Mouse (Mus musculus) brain, embryonic 14.5 days (tissue): ENCODE data around the gene March4. TPM values are rescaled to one million over a fixed set of nuclear protein-coding genes. Genes with fewer than 3 reads are reported as not detected.

Experiments used
- DNase-seq: peaks from one replicate; pipeline ENCODE4 v3.0.0-alpha.2; 2011; ENCODE audit warnings: low read depth
- CTCF ChIP-seq: fragments of 200-500 bp; IDR thresholded peaks from 2 replicates; pipeline ENCODE4 v1.5.1; 2012; ENCODE audit warnings: inconsistent platforms, mild to moderate bottlenecking, moderate library complexity, borderline replicate concordance; ENCODE audit not compliant: insufficient read depth, insufficient read length; ENCODE audit errors: extremely low read depth
- POLR2A ChIP-seq: fragments of 200-500 bp; IDR thresholded peaks from 2 replicates; pipeline ENCODE4 v1.6.1; 2012; ENCODE audit warnings: mild to moderate bottlenecking, inconsistent platforms, borderline replicate concordance; ENCODE audit not compliant: poor library complexity, insufficient read depth, insufficient read length, severe bottlenecking; ENCODE audit errors: extremely low read depth
- polyA plus RNA-seq: library from polyadenylated mRNA; depleted of rRNA; stranded (reverse); fragments of >200 nt; gene quantifications from 2 replicates; pipeline ENCODE4 v1.2.3, GENCODE M21; 2012

Gene March4
- polyA plus RNA-seq, 1 experiment = 17.0 TPM

- no peak for DNase-seq
- no peak for TF ChIP-seq CTCF
- TF ChIP-seq POLR2A = no peak
Measured at GRCm38 (mm10) chr1:72432579-72432978, 104.2 kb downstream of the March4 start.

- DNase-seq = no peak
- TF ChIP-seq POLR2A = no peak
- no peak for TF ChIP-seq CTCF
Measured at GRCm38 (mm10) chr1:72429107-72429807, 107.5 kb downstream of the March4 start.

GRCm38 (mm10) chr1:72428526-72428925, 108.2 kb downstream of the March4 start:
- no peak for DNase-seq
- TF ChIP-seq CTCF (no peak), POLR2A (no peak)

- TF ChIP-seq CTCF = no peak
- TF ChIP-seq POLR2A = no peak
- DNase-seq = no peak
Measured at GRCm38 (mm10) chr1:72426456-72426855, 110.3 kb downstream of the March4 start.

GRCm38 (mm10) chr1:72422121-72422520, 114.6 kb downstream of the March4 start:
- no peak for DNase-seq
- no peak for TF ChIP-seq POLR2A
- no peak for TF ChIP-seq CTCF

- DNase-seq = no peak
- no peak for TF ChIP-seq CTCF
- TF ChIP-seq POLR2A = no peak
Measured at GRCm38 (mm10) chr1:72420220-72420619, 116.5 kb downstream of the March4 start.

GRCm38 (mm10) chr1:72418744-72419655, 117.7 kb downstream of the March4 start:
- TF ChIP-seq CTCF (no peak), POLR2A (no peak)
- DNase-seq = peak; percentile 49

- peak; percentile 40 for DNase-seq
- TF ChIP-seq POLR2A = no peak
- no peak for TF ChIP-seq CTCF
Measured at GRCm38 (mm10) chr1:72414561-72415253, 122.0 kb downstream of the March4 start.

GRCm38 (mm10) chr1:72414133-72414532, 122.6 kb downstream of the March4 start:
- peak; percentile 74 for DNase-seq

GRCm38 (mm10) chr1:72413205-72413604, 123.5 kb downstream of the March4 start:
- TF ChIP-seq CTCF = no peak
- no peak for TF ChIP-seq POLR2A
- no peak for DNase-seq

More at GRCm38 (mm10) chr1:72414133-72414532, 122.6 kb downstream of the March4 start:
- TF ChIP-seq POLR2A (no peak), CTCF (no peak)

GRCm38 (mm10) chr1:72411108-72411507, 125.6 kb downstream of the March4 start:
- no peak for DNase-seq

GRCm38 (mm10) chr1:72409936-72410335, 126.8 kb downstream of the March4 start:
- peak; percentile 31 for DNase-seq
- TF ChIP-seq POLR2A (no peak), CTCF (no peak)

More at GRCm38 (mm10) chr1:72411108-72411507, 125.6 kb downstream of the March4 start:
- TF ChIP-seq CTCF (no peak), POLR2A (no peak)
